Mouse (Mus musculus) lung, postnatal 0 days (tissue): ENCODE results near the gene Rgs14. TPM values are rescaled to one million over a fixed set of nuclear protein-coding genes. Genes with fewer than 3 reads are reported as not detected.

Experiments
- ATAC-seq: fragments of 200-750 bp; cut with Nextera tagmentation; 2 replicates; pipeline ENCODE4 v1.8.0; 2017; ENCODE audit warnings: moderate library complexity
- DNase-seq: peaks from one replicate; pipeline ENCODE4 v3.0.0-alpha.2; 2016; ENCODE audit warnings: low spot score
- H3K27ac ChIP-seq: fragments of 300-500 bp; sonication (generic); 2 replicates; pipeline ENCODE4 v1.5.1; 2014; ENCODE audit warnings: antibody characterized with exemption, mild to moderate bottlenecking, low read length, mixed read lengths
- H3K27me3 ChIP-seq: fragments of 300-500 bp; sonication (generic); replicated peaks from 2 replicates; pipeline ENCODE4 v1.6.1; 2014; ENCODE audit warnings: low read length, mixed read lengths; ENCODE audit not compliant: insufficient read depth
- H3K36me3 ChIP-seq: fragments of 300-500 bp; sonication (generic); 2 replicates; pipeline ENCODE4 v1.6.1; 2014; ENCODE audit warnings: low read length, mixed read lengths; ENCODE audit not compliant: insufficient read depth
- H3K4me1 ChIP-seq: fragments of 300-500 bp; sonication (generic); 2 replicates; pipeline ENCODE4 v1.6.1; 2014; ENCODE audit warnings: antibody characterized with exemption, low read depth, low read length, mixed read lengths; ENCODE audit not compliant: insufficient read depth
- H3K4me2 ChIP-seq: fragments of 300-500 bp; sonication (generic); replicated peaks from 2 replicates; pipeline ENCODE4 v1.6.1; 2014; ENCODE audit warnings: low read depth, mild to moderate bottlenecking, low read length, moderate library complexity, mixed read lengths
- H3K4me3 ChIP-seq: fragments of 300-500 bp; sonication (generic); 2 replicates; pipeline ENCODE4 v1.5.1; 2014; ENCODE audit warnings: low read depth, low read length
- H3K9ac ChIP-seq: fragments of 300-500 bp; sonication (generic); replicated peaks from 2 replicates; pipeline ENCODE4 v1.6.1; 2014; ENCODE audit warnings: low read depth, mild to moderate bottlenecking
- H3K9me3 ChIP-seq: fragments of 300-500 bp; sonication (generic); 2 replicates; pipeline ENCODE4 v1.6.1; 2016; ENCODE audit warnings: low read length, mixed read lengths
- CTCF ChIP-seq: IDR thresholded peaks from 2 replicates; pipeline ENCODE4 v1.5.1; 2016; ENCODE audit warnings: antibody characterized with exemption, mild to moderate bottlenecking
- EP300 ChIP-seq: IDR thresholded peaks from 2 replicates; pipeline ENCODE4 v1.6.1; 2016; ENCODE audit warnings: antibody characterized with exemption, mild to moderate bottlenecking, control low read depth
- WGBS: fragments of 180-500 bp; shearing (Covaris S2); extraction: QIAGEN DNeasy Blood & Tissue Kit; methylation state at CpG from one replicate; pipeline ENCODE4 v1.1.7; 2014; 5-methylcytosine and 5-hydroxymethylcytosine counted together
- polyA plus RNA-seq: library from polyadenylated mRNA; unstranded; fragments of >200 nt; fragmentation: Nextera tagmentation; extraction: Ambion mirVana; gene quantifications from 2 replicates; pipeline ENCODE4 v1.2.1, GENCODE M21; 2015

Rgs14 gene
- polyA plus RNA-seq, 1 experiment from 2014 or later, result 2.7 TPM

DNA sequence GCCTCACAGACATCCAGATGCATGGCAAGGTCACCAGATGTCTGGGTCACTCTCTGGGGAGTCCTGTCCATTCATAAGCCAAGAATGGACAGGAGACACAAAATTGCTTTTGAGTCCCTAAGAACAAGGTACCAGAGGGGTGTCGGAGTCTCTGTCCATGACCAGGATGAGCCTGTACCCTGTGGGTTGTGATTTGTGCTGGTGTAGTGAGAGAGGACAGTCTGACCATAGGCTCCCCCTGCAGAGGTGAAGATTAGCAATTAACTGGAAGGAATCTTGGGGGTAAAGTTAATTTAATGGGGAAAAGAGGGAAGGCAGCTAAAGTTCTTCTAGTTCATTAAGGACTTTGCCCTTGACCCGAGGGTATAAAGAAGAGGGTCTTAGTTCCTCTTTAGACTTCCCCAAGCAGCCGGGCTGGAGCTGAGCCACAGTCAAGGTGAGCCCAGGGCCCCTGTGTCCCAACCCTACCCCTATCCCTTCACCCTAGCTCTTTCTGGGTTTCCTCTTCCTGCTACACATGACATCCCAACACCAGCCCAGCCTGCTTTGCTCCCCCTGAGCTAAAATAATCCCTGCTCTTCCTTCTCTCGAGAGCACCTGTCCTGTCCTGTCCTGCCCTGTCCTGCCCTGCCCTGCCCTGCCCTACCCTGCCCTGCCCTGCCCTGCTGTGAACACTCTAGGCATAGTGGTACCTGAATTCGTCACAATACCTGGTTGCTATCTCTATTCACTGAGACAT, 29.9 kb downstream of the Rgs14 start:
- Histone ChIP-seq H3K9me3 (no peaks in the 10 kb centered on the region), H3K27me3 (no peaks in the 10 kb centered on the region), H3K9ac (no peak overlapping the region), H3K4me1 (no peaks in the 10 kb centered on the region), H3K4me3 (no peak overlapping the region), H3K4me2 (no peak overlapping the region), H3K36me3 (no peaks in the 10 kb centered on the region), H3K27ac (no peak overlapping the region)
- no peak for TF ChIP-seq CTCF
- no peak for TF ChIP-seq EP300
- 38% methylated on average over 5 of the region's 5 CpGs for WGBS
- DNase-seq (no peak), ATAC-seq (no peak; the same call in 1 of the 2 replicates)

DNA sequence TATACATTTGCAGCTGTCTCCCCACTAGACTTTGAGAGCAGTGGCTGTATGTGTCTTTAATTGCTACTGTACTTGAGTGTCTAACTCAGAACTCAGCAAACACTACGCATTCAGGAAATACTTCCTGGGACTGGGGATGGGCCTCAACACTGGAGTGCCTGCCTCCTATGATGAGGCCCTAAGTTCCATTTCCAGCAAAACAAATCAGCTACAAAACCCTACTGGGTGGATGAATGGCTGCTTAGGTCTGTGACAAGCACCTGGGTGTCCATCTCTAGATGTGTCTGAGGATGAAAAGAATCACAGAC, 30.5 kb downstream of the Rgs14 start:
- Histone ChIP-seq H3K4me1 (no peaks in the 10 kb centered on the region), H3K4me3 (no peak overlapping the region), H3K9me3 (no peaks in the 10 kb centered on the region), H3K4me2 (no peak overlapping the region), H3K27ac (no peak overlapping the region), H3K27me3 (no peaks in the 10 kb centered on the region), H3K9ac (no peak overlapping the region), H3K36me3 (no peaks in the 10 kb centered on the region)
- TF ChIP-seq EP300, result no peak
- no peak for TF ChIP-seq CTCF
- 35% methylated on average over 1 of the region's 1 CpGs for WGBS
- no peak; the same call in 1 of the 2 replicates for ATAC-seq
- peak; percentile 30 for DNase-seq

DNA sequence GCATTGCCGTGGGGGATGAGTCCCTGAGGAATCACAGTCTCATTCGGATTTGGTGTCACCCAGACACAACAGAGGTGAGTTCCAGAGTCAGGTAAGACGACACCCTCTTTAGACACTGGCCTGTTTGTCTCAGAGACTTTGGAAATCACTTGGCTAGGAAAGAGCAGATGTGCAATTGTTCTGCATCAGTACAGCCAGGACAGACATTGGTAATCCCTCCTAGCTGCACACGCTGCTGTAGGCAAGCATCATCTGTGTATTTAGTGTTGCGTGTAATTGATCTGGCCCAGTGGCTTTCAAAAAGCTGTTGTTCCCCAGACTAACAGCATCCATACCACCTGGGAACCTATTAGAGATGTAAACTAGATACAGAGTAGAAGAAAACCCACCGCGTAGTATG, 33.7 kb downstream of the Rgs14 start:
- no peak overlapping the region for H3K4me2 ChIP-seq
- 0 out of 2 replicates have a peak, but pooled peaks cover 2% of the 10 kb centered on the region for H3K4me1 ChIP-seq
- no peaks in the 10 kb centered on the region for H3K27me3 ChIP-seq
- no peaks in the 10 kb centered on the region for H3K9me3 ChIP-seq
- no peaks in the 10 kb centered on the region for H3K36me3 ChIP-seq
- no peak overlapping the region for H3K27ac ChIP-seq
- DNase-seq (no peak), ATAC-seq (no peak)
- no peak overlapping the region for H3K9ac ChIP-seq
- 70% methylated on average over 7 of the region's 7 CpGs for WGBS
- no peak overlapping the region for H3K4me3 ChIP-seq
- TF ChIP-seq CTCF (no peak), EP300 (no peak)

DNA sequence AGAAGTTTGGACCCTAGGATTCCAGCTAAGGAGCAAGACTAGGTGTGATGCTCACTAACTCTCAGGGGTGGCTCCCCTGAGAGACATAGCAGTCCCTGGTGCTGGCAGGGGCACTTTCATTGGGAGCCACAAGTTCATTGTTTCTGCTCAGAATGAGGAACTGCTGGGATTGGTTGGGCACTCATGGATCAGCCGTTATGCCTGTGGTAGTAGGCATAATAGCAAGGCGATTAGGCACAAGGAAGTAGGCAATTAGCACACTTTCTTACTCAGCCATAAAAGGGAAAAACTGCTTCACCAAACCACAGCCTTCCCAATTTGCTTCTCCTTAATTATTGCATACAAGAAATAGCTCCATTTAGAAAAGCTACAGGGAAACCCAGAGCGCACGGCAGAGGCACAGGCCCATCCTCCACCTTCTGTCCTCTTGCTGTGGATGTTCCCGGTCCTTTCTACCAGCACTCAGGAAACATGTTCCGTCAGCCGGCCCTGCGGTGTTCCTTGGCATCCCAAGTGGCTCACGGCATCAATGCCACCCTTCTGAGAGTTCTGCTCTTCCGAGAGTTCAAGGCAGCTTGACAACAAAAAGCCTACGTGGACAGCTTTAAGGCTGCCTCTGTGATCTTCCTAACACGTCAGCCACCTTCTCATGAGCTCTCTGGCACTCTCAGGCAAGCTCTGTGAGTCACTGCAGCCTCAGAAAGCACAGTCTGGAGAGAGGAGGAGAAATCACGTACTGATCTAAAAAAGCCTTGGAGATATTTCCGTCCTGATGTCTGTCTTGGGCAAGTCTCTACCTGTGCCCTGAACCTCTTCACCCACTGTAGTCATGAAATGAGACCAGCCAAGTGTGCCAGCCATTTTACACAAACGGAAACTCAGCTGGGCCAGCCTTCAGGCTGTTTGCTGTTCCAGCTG, 34.7 kb downstream of the Rgs14 start:
- Histone ChIP-seq H3K36me3 (no peaks in the 10 kb centered on the region), H3K4me3 (no peak overlapping the region), H3K4me1 (0 out of 2 replicates have a peak, but pooled peaks cover 2% of the 10 kb centered on the region), H3K4me2 (no peak overlapping the region), H3K27me3 (no peaks in the 10 kb centered on the region), H3K27ac (no peak overlapping the region), H3K9me3 (no peaks in the 10 kb centered on the region), H3K9ac (no peak overlapping the region)
- WGBS, result 64% methylated on average over 15 of the region's 15 CpGs
- ATAC-seq, result no peak
- no peak for DNase-seq
- TF ChIP-seq CTCF, result no peak
- no peak for TF ChIP-seq EP300

DNA sequence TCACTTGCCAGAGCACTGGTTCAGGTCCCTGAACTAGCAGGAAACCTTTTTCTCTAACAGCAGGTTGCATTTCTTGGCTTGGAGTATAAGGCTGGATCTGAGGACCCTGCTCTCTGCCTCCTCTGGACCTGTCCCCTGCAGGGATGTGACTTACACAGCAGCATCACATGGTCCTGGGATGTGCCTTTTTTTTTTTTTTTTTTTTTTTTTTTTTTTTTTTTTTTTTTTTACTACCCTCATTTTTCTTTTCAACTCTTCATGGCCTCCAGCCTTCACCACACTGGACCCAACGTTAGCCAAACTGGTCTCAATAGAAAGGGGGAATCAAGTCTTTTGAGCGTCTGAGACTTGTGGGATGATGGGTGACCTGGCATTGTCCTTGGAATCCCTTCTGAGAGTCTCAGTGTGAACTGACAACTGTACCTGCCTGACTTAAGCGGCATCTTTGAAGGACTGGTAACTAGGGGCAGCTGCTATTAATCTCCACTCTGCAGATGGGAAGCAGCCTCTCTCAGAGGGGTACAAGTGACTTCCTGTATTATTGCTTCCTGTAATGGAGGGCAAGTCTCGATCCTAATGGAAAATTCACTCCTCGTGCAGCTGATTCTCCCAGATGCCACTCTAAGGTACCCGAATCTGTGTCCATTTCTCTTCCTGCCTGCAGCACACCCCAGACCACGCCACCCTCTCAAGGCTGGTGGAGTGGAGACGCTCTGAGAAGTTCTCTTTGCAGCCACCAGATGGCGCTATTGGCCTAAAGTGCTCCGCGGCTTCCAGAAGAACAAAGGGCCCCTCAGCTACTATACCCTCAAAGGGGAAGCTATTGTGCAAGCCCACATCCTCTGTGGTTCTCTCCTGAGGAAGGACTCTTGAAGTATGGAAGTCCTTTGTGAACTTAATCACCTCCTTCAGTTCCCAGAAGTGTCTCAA, 35.6 kb downstream of the Rgs14 start:
- no peaks in the 10 kb centered on the region for H3K9me3 ChIP-seq
- peak; percentile 93 for DNase-seq
- H3K4me3 ChIP-seq, result no peak overlapping the region
- ATAC-seq, result peak; percentile 88
- peak; percentile 94 for TF ChIP-seq CTCF
- no peak for TF ChIP-seq EP300
- 0 out of 2 replicates have a peak, but pooled peaks cover 2% of the 10 kb centered on the region for H3K4me1 ChIP-seq
- H3K27ac ChIP-seq, result no peak overlapping the region
- H3K9ac ChIP-seq, result no peak overlapping the region
- 12% methylated on average over 11 of the region's 11 CpGs for WGBS
- H3K27me3 ChIP-seq, result no peaks in the 10 kb centered on the region
- H3K36me3 ChIP-seq, result no peaks in the 10 kb centered on the region
- H3K4me2 ChIP-seq, result no peak overlapping the region
